Mouse (Mus musculus): ENCODE data around the gene Ccr6.

DNA sequence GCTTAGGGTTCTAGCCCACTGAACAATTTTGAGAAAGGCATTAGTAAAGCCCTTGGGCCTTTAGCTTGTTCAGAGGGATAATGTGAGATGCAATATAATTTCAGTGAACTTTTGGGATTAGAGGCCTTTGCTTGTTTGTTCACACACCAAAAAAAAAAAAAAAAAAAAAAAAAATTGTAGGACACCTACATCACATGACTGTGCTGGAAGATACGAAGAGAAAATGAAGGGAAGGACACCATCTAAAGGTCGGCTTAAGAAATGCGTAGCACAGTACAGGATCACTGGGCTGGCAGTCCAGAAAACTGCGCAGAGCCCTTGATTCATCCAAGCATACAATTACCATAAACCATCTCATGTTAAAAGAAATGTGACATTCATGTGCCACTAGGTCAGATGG is 65.7 kb downstream of the Ccr6 start:
- TF ChIP-seq ZNF384 (IDR thresholded peaks at IDR 0.05; ENCODE audit: low read depth, low read length), result peak; percentile 92
- no peak for TF ChIP-seq HCFC1 (IDR thresholded peaks at IDR 0.05; ENCODE audit: borderline replicate concordance, insufficient read depth, low read length)
- TF ChIP-seq MAFK (IDR thresholded peaks at IDR 0.05; ENCODE audit: insufficient read depth, low read depth, low read length), result no peak
- no peak for TF ChIP-seq CHD2 (IDR thresholded peaks at IDR 0.05; ENCODE audit: low read depth, low read length)
- TF ChIP-seq ZC3H11A (IDR thresholded peaks at IDR 0.05; ENCODE audit: borderline replicate concordance, low read depth, low read length), result no peak
